ENCODE assay signal across 1 mouse cellular context in genomic region chr5:113776896-113777226, GRCm38 (mm10).
TF ChIP-seq lines count a peak whose summit lies in the region.

No protein-coding gene starts in this region.

TF ChIP-seq in CH12.LX, 34 proteins besides CTCF, POLR2A, EP300 and RAD21 (continued from another document):
- no peak for TF ChIP-seq ELF1 (IDR thresholded peaks at IDR 0.05; ENCODE audit: low read depth, low read length)
